Mouse (Mus musculus): ENCODE measurements at regions not wholly inside any gene's neighbourhood (a gene's known extent, or its start where the extent isn't known, plus 50 kb on each side); places are given as distances from the start of the nearest gene placed in this dataset.

GRCm38 (mm10) chr13:57291737-57292490, 396.1 kb upstream of the Trpc7 start:
- TF ChIP-seq POLR2A (IDR thresholded peaks at IDR 0.05; ENCODE audit: borderline replicate concordance, low read depth, low read length) (no peak), CTCF (IDR thresholded peaks at IDR 0.05; ENCODE audit: low read depth, low read length) (no peak)

Measured in bone marrow macrophage, adult 2 months (primary cell).